Mouse (Mus musculus): Measurements from ENCODE around the gene Cdip1. TPM values are rescaled to one million over a fixed set of nuclear protein-coding genes. Genes with fewer than 3 reads are reported as not detected.

The Cdip1 gene
- polyA plus RNA-seq (2012; fragmentation: generic; extraction: Trizol), result 44.9 TPM

GRCm38 (mm10) chr16:4789810-4790559 lies at the start of gene Cdip1:
Gene Cdip1 (minus strand): TSS chr16:4790292.
- H3K79me2 ChIP-seq (ENCODE audit: control insufficient read depth, insufficient read depth), result peaks cover 45% of the 10 kb centered on the region
- no peak for TF ChIP-seq POLR2A (IDR thresholded peaks at IDR 0.05; ENCODE audit: insufficient read length, low read depth)
- peak; percentile 16 for TF ChIP-seq POLR2AphosphoS2 (IDR thresholded peaks at IDR 0.05; ENCODE audit: insufficient read length, low read depth)
- peak; percentile 25 to 67 (median 56) for TF ChIP-seq MYOD1 (IDR thresholded peaks at IDR 0.05; ENCODE audit: control insufficient read depth in 1 of 3, insufficient read length in 2 of 3, low read depth in 2 of 3)
- no peak for TF ChIP-seq E2F4 (IDR thresholded peaks at IDR 0.05; ENCODE audit: insufficient read depth)
- TF ChIP-seq USF1 (IDR thresholded peaks at IDR 0.05; ENCODE audit: low read depth), result peak; percentile 38
- TF ChIP-seq TCF3 (IDR thresholded peaks at IDR 0.05; ENCODE audit: insufficient read length, low read depth), result no peak
- peak in 2 of 3 experiments; percentile 18 to 76 for TF ChIP-seq MYOG (IDR thresholded peaks at IDR 0.05; ENCODE audit: control insufficient read depth in 1 of 3, insufficient read depth in 1 of 3, insufficient read length in 2 of 3, low read depth in 2 of 3)
- H3K4me2 ChIP-seq (ENCODE audit: low read depth), result peak within 1 kb of the TSS; percentile 84
- H3K36me3 ChIP-seq (ENCODE audit: control insufficient read depth, insufficient read depth), result no peaks in the 10 kb centered on the region
- peak within 1 kb of the TSS; percentile 67 for H3ac ChIP-seq (ENCODE audit: control insufficient read depth, insufficient read length)
- H3K27me3 ChIP-seq (ENCODE audit: control insufficient read depth, insufficient read depth, insufficient read length), result no peaks in the 10 kb centered on the region
- peak within 1 kb of the TSS; percentile 96 for H3K4me3 ChIP-seq

- Histone ChIP-seq H3K27me3 (ENCODE audit: control insufficient read depth, insufficient read depth, insufficient read length) (no peaks in the 10 kb centered on the region), H3K36me3 (ENCODE audit: control insufficient read depth, insufficient read depth) (no peaks in the 10 kb centered on the region), H3K4me3 (no peak overlapping the region), H3K79me2 (ENCODE audit: control insufficient read depth, insufficient read depth) (no peaks in the 10 kb centered on the region), H3K4me2 (ENCODE audit: low read depth) (no peak overlapping the region), H3ac (ENCODE audit: control insufficient read depth, insufficient read length) (no peak overlapping the region)
- no peak for TF ChIP-seq MYOG (IDR thresholded peaks at IDR 0.05; ENCODE audit: control insufficient read depth in 1 of 3, insufficient read depth in 1 of 3, insufficient read length in 2 of 3, low read depth in 2 of 3)
- TF ChIP-seq MAX (IDR thresholded peaks at IDR 0.05; ENCODE audit: low read depth), result no peak
- TF ChIP-seq POLR2A (IDR thresholded peaks at IDR 0.05; ENCODE audit: insufficient read length, low read depth), result no peak
- no peak for TF ChIP-seq TCF3 (IDR thresholded peaks at IDR 0.05; ENCODE audit: insufficient read length, low read depth)
- TF ChIP-seq MYOD1 (IDR thresholded peaks at IDR 0.05; ENCODE audit: control insufficient read depth in 1 of 3, insufficient read length in 2 of 3, low read depth in 2 of 3), result no peak
- TF ChIP-seq REST (IDR thresholded peaks at IDR 0.05; ENCODE audit: insufficient read depth, insufficient read length), result no peak
Observed at GRCm38 (mm10) chr16:4839552-4839951, 49.5 kb upstream of the Cdip1 start.

- no peak overlapping the region for H3ac ChIP-seq (ENCODE audit: control insufficient read depth, insufficient read length)
- no peak for TF ChIP-seq MYOG (IDR thresholded peaks at IDR 0.05; ENCODE audit: control insufficient read depth in 1 of 3, insufficient read depth in 1 of 3, insufficient read length in 2 of 3, low read depth in 2 of 3)
- TF ChIP-seq POLR2A (IDR thresholded peaks at IDR 0.05; ENCODE audit: insufficient read length, low read depth), result no peak
- TF ChIP-seq CEBPB (IDR thresholded peaks at IDR 0.05; ENCODE audit: insufficient read depth, poor library complexity, severe bottlenecking), result no peak
- no peak for TF ChIP-seq TCF3 (IDR thresholded peaks at IDR 0.05; ENCODE audit: insufficient read length, low read depth)
- no peak for TF ChIP-seq MAX (IDR thresholded peaks at IDR 0.05; ENCODE audit: low read depth)
- TF ChIP-seq SRF (IDR thresholded peaks at IDR 0.05; ENCODE audit: control insufficient read depth, insufficient read length, low read depth), result no peak
- TF ChIP-seq MYOD1 (IDR thresholded peaks at IDR 0.05; ENCODE audit: control insufficient read depth in 1 of 3, insufficient read length in 2 of 3, low read depth in 2 of 3), result no peak
- no peak for TF ChIP-seq REST (IDR thresholded peaks at IDR 0.05; ENCODE audit: insufficient read depth, insufficient read length)
- TF ChIP-seq USF1 (IDR thresholded peaks at IDR 0.05; ENCODE audit: low read depth), result no peak
- no peak for TF ChIP-seq E2F4 (IDR thresholded peaks at IDR 0.05; ENCODE audit: insufficient read depth)
- no peak for TF ChIP-seq POLR2AphosphoS2 (IDR thresholded peaks at IDR 0.05; ENCODE audit: insufficient read length, low read depth)
- no peak for TF ChIP-seq TCF12 (IDR thresholded peaks at IDR 0.05; ENCODE audit: insufficient read depth, poor library complexity, severe bottlenecking)
- H3K4me3 ChIP-seq, result no peak overlapping the region
Observed at GRCm38 (mm10) chr16:4837631-4838030, 47.5 kb upstream of the Cdip1 start.

GRCm38 (mm10) chr16:4835191-4835590 lies 45.1 kb upstream of the Cdip1 start, which contains the start of gene 4930562C15Rik:
Gene 4930562C15Rik (plus strand): TSS chr16:4835416.
- Histone ChIP-seq H3K36me3 (ENCODE audit: control insufficient read depth, insufficient read depth) (no peaks in the 10 kb centered on the region), H3K79me2 (ENCODE audit: control insufficient read depth, insufficient read depth) (no peaks in the 10 kb centered on the region), H3K4me3 (no peak within 1 kb of the TSS), H3K4me2 (ENCODE audit: low read depth) (no peak within 1 kb of the TSS), H3K27me3 (ENCODE audit: control insufficient read depth, insufficient read depth, insufficient read length) (no peaks in the 10 kb centered on the region), H3ac (ENCODE audit: control insufficient read depth, insufficient read length) (no peak within 1 kb of the TSS)
- TF ChIP-seq MAX (IDR thresholded peaks at IDR 0.05; ENCODE audit: low read depth) (no peak), REST (IDR thresholded peaks at IDR 0.05; ENCODE audit: insufficient read depth, insufficient read length) (no peak), SRF (IDR thresholded peaks at IDR 0.05; ENCODE audit: control insufficient read depth, insufficient read length, low read depth) (no peak), POLR2AphosphoS2 (IDR thresholded peaks at IDR 0.05; ENCODE audit: insufficient read length, low read depth) (no peak), TCF3 (IDR thresholded peaks at IDR 0.05; ENCODE audit: insufficient read length, low read depth) (no peak), E2F4 (IDR thresholded peaks at IDR 0.05; ENCODE audit: insufficient read depth) (no peak), MYOD1 (IDR thresholded peaks at IDR 0.05; ENCODE audit: control insufficient read depth in 1 of 3, insufficient read length in 2 of 3, low read depth in 2 of 3) (no peak), CEBPB (IDR thresholded peaks at IDR 0.05; ENCODE audit: insufficient read depth, poor library complexity, severe bottlenecking) (no peak), TCF12 (IDR thresholded peaks at IDR 0.05; ENCODE audit: insufficient read depth, poor library complexity, severe bottlenecking) (no peak), MYOG (IDR thresholded peaks at IDR 0.05; ENCODE audit: control insufficient read depth in 1 of 3, insufficient read depth in 1 of 3, insufficient read length in 2 of 3, low read depth in 2 of 3) (no peak), POLR2A (IDR thresholded peaks at IDR 0.05; ENCODE audit: insufficient read length, low read depth) (no peak), USF1 (IDR thresholded peaks at IDR 0.05; ENCODE audit: low read depth) (no peak)

More at GRCm38 (mm10) chr16:4837631-4838030, 47.5 kb upstream of the Cdip1 start:
- Histone ChIP-seq H3K36me3 (ENCODE audit: control insufficient read depth, insufficient read depth) (no peaks in the 10 kb centered on the region), H3K79me2 (ENCODE audit: control insufficient read depth, insufficient read depth) (no peaks in the 10 kb centered on the region), H3K4me2 (ENCODE audit: low read depth) (no peak overlapping the region), H3K27me3 (ENCODE audit: control insufficient read depth, insufficient read depth, insufficient read length) (no peaks in the 10 kb centered on the region)
